Mouse (Mus musculus): Measurements from ENCODE around the gene Suv39h2. TPM values are rescaled to one million over a fixed set of nuclear protein-coding genes. Genes with fewer than 3 reads are reported as not detected.
A peak's percentile ranks its signal among the peaks of the same experiment; 100 is the strongest.

Suv39h2 gene
- polyA plus RNA-seq, 1 experiment: 1.5 TPM

DNA sequence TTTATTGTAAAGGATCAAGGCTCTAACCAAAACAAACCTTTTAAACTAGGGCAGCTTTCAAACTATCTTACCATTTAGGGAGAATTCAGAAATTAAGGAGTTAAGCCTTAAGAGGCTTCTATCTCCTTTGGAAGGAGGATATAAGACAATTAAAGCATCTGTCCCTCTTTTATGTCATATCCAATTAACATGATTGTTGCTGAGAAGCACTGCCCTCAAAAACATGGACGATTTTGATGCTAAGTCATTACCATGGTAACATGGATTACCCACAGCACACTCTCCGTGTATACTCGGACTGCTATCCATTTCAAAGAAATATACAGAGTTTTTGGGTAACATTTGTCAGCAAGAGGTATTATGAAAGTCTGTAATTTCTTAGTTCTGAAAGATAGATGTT is 15.0 kb upstream of the Suv39h2 start:
- Histone ChIP-seq H3K4me1 (ENCODE audit: control insufficient read depth, insufficient read depth, insufficient read length, low read length) (no peaks in the 10 kb centered on the region), H3K4me3 (ENCODE audit: low read depth, low read length) (no peak overlapping the region), H3K27me3 (ENCODE audit: control insufficient read depth, insufficient read depth, low read length) (no peaks in the 10 kb centered on the region), H3K36me3 (ENCODE audit: control insufficient read depth, insufficient read depth, low read length) (peaks cover 44% of the 10 kb centered on the region), H3K27ac (ENCODE audit: insufficient read depth, low read depth, low read length) (no peak overlapping the region)
- no peak for TF ChIP-seq CTCF (IDR thresholded peaks at IDR 0.05; ENCODE audit: extremely low read depth, insufficient read length, insufficient replicate concordance, low read depth, low read length)
- no peak for TF ChIP-seq POLR2A (IDR thresholded peaks at IDR 0.05; ENCODE audit: low read depth, low read length)
- WGBS: 87% methylated on average over 3 of the region's 3 CpGs

DNA sequence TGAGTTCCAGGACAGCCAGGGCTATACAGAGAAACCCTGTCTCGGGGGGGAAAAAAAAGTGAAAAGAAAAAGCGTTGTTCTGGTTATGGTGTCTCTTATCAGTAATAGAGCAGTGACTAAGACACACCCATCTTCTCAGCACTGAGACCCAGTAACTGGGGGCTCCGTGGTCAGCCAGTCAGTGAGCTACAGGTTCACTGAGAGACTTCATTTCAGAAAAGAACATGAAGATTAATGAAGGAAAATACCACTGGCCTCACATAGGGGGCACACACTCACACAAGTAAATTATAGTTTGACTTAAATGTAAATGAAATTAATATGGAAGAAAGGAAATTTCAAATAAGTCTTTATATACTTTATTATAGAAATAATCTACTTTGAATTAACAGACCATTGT is 5.4 kb upstream of the Suv39h2 start:
- 59% methylated on average over 3 of the region's 3 CpGs for WGBS

DNA sequence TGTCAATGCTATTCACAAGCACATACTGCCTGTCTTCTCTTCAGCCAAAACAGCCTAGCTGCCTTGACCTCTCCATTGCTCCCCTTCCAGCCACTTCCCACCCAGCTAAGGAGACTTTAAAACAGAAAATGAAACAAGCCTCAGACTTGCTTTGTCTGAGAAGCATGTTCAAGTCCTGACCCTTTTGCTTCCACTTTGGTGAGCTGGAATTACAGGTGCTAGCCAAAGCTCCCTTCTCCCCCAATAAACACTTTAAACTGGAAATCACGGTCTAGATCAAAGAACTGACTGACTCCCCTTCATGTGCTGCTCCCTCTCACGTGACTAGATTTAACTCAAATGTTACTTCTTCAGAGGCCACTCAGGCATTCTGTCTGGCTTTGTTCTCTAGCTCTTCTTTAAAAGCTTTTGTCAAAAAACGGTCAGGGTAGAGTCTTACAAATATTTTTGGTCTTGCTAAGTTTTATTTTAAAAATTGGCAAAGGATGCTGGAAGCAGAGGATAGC is 968 bp upstream of the Suv39h2 start:
- H3K27me3 ChIP-seq (ENCODE audit: control insufficient read depth, insufficient read depth, low read length): no peaks in the 10 kb centered on the region
- WGBS: 52% methylated on average over 3 of the region's 3 CpGs
- no peak overlapping the region for H3K4me3 ChIP-seq (ENCODE audit: low read depth, low read length)

More for the DNA sequence above, 5.4 kb upstream of the Suv39h2 start:
- Histone ChIP-seq H3K27ac (ENCODE audit: insufficient read depth, low read depth, low read length) (no peak overlapping the region), H3K4me1 (ENCODE audit: control insufficient read depth, insufficient read depth, insufficient read length, low read length) (no peaks in the 10 kb centered on the region; the same call in 1 of the 2 replicates), H3K36me3 (ENCODE audit: control insufficient read depth, insufficient read depth, low read length) (no peaks in the 10 kb centered on the region), H3K27me3 (ENCODE audit: control insufficient read depth, insufficient read depth, low read length) (no peaks in the 10 kb centered on the region), H3K4me3 (ENCODE audit: low read depth, low read length) (no peak overlapping the region)
- no peak for TF ChIP-seq POLR2A (IDR thresholded peaks at IDR 0.05; ENCODE audit: low read depth, low read length)
- no peak for TF ChIP-seq CTCF (IDR thresholded peaks at IDR 0.05; ENCODE audit: extremely low read depth, insufficient read length, insufficient replicate concordance, low read depth, low read length)

DNA sequence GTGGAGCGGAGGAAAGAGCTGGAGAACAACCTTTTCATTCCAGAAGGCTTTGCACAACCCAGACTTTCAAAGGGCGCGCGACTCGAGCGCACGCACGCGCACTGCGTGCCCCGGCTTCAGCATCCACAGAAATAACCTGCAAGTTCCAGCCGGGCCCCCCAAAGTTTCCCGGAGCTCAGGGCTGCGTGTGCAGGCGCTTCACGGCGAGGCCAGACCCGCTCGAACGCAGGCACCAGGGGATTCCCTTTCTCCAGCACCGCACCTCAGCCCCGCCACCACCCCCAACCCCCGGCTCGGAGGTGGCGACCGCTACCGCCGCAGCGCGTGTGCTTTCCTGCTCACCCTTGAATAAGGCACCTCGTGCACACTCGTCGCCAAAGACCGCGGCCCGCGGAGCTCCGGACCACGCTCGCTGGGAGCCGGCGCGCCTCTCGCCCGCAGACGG is 448 bp downstream of the Suv39h2 start:
- 0 out of 2 replicates have a peak overlapping the region, but pooled peaks have one; percentile 3 for H3K27ac ChIP-seq (ENCODE audit: insufficient read depth, low read depth, low read length)

More for the DNA sequence above, 968 bp upstream of the Suv39h2 start:
- H3K27ac ChIP-seq (ENCODE audit: insufficient read depth, low read depth, low read length): no peak overlapping the region
- TF ChIP-seq CTCF (IDR thresholded peaks at IDR 0.05; ENCODE audit: extremely low read depth, insufficient read length, insufficient replicate concordance, low read depth, low read length): no peak
- TF ChIP-seq POLR2A (IDR thresholded peaks at IDR 0.05; ENCODE audit: low read depth, low read length): no peak
- H3K36me3 ChIP-seq (ENCODE audit: control insufficient read depth, insufficient read depth, low read length): no peaks in the 10 kb centered on the region
- H3K4me1 ChIP-seq (ENCODE audit: control insufficient read depth, insufficient read depth, insufficient read length, low read length): no peaks in the 10 kb centered on the region; the same call in 1 of the 2 replicates

DNA sequence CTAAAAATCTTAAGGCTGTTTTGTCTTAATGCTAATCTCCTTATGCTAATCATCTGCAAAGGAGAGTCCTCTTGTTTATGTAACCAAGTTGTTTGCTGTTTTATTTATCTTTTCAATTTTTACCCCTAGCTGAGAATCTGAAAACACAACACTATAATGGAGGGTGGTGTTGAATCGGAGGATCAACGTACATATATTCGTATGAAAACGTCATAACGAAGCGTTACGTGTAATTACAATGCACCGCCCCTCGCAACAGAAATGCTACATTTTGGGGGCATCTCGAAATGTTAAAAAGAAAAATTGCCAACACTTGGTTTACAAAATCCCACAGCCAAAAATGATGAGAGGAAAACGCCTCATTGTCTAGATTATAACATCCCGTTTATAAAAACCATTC is 940 bp downstream of the Suv39h2 start:
- Histone ChIP-seq H3K4me3 (ENCODE audit: low read depth, low read length) (peak overlapping the region; percentile 86), H3K36me3 (ENCODE audit: control insufficient read depth, insufficient read depth, low read length) (0 out of 2 replicates have a peak, but pooled peaks cover 1% of the 10 kb centered on the region), H3K4me1 (ENCODE audit: control insufficient read depth, insufficient read depth, insufficient read length, low read length) (no peaks in the 10 kb centered on the region; the same call in 1 of the 2 replicates), H3K27ac (ENCODE audit: insufficient read depth, low read depth, low read length) (no peak overlapping the region), H3K27me3 (ENCODE audit: control insufficient read depth, insufficient read depth, low read length) (no peaks in the 10 kb centered on the region)
- no peak for TF ChIP-seq POLR2A (IDR thresholded peaks at IDR 0.05; ENCODE audit: low read depth, low read length)
- TF ChIP-seq CTCF (IDR thresholded peaks at IDR 0.05; ENCODE audit: extremely low read depth, insufficient read length, insufficient replicate concordance, low read depth, low read length): no peak
- 1% methylated on average over 12 of the region's 12 CpGs for WGBS

More for the DNA sequence above, 448 bp downstream of the Suv39h2 start:
- H3K36me3 ChIP-seq (ENCODE audit: control insufficient read depth, insufficient read depth, low read length): 0 out of 2 replicates have a peak, but pooled peaks cover 1% of the 10 kb centered on the region
- WGBS: under 1% methylated on average over 46 of the region's 46 CpGs
- H3K4me1 ChIP-seq (ENCODE audit: control insufficient read depth, insufficient read depth, insufficient read length, low read length): no peaks in the 10 kb centered on the region; the same call in 1 of the 2 replicates
- peak overlapping the region; percentile 86 for H3K4me3 ChIP-seq (ENCODE audit: low read depth, low read length)
- H3K27me3 ChIP-seq (ENCODE audit: control insufficient read depth, insufficient read depth, low read length): no peaks in the 10 kb centered on the region
- TF ChIP-seq POLR2A (IDR thresholded peaks at IDR 0.05; ENCODE audit: low read depth, low read length): no peak
- no peak for TF ChIP-seq CTCF (IDR thresholded peaks at IDR 0.05; ENCODE audit: extremely low read depth, insufficient read length, insufficient replicate concordance, low read depth, low read length)

DNA sequence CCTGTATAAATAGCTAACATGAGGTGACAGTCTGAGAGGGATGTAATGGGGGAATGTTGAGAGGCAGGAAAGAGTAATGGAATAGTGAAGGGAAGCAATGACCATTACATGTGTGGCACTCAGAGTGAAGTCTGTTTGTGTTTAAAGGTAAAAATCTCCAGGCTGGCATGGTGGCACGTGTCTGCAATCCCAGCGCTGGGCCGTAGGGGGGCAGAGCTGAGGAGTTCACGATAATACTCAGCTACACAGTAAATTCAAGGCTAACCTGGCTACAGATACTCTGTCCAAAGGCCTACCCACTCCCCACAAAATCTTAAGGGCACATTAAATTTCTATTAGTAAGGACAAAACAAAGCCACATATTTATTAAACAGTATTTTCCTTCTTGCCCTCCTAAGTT is 18.2 kb downstream of the Suv39h2 start:
- TF ChIP-seq POLR2A (IDR thresholded peaks at IDR 0.05; ENCODE audit: low read depth, low read length) (no peak), CTCF (IDR thresholded peaks at IDR 0.05; ENCODE audit: extremely low read depth, insufficient read length, insufficient replicate concordance, low read depth, low read length) (no peak)
- Histone ChIP-seq H3K4me1 (ENCODE audit: control insufficient read depth, insufficient read depth, insufficient read length, low read length) (no peaks in the 10 kb centered on the region), H3K27ac (ENCODE audit: insufficient read depth, low read depth, low read length) (no peak overlapping the region), H3K27me3 (ENCODE audit: control insufficient read depth, insufficient read depth, low read length) (no peaks in the 10 kb centered on the region), H3K4me3 (ENCODE audit: low read depth, low read length) (no peak overlapping the region), H3K36me3 (ENCODE audit: control insufficient read depth, insufficient read depth, low read length) (peaks cover 28% of the 10 kb centered on the region)
- 83% methylated on average over 4 of the region's 4 CpGs for WGBS

DNA sequence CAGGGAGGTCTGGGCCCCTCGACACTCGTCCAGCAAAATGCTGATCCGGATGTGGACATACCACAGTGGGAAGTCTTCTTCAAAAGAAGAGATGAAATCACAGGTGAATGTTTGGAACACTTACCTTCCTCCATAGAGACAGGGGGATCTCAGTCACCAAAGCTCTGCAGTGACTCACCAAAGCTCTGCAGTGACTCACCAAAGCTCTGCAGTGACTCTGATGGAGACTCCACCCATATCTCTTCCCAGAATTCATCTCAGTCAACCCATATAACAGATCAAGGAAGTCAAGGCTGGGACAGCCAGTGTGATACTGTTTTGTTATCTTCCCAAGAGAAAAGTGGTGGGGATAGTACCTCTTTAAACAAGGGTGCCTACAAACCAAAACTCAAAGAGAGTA is 21.7 kb downstream of the Suv39h2 start:
- Histone ChIP-seq H3K36me3 (ENCODE audit: control insufficient read depth, insufficient read depth, low read length) (peaks cover 37% of the 10 kb centered on the region), H3K4me1 (ENCODE audit: control insufficient read depth, insufficient read depth, insufficient read length, low read length) (no peaks in the 10 kb centered on the region), H3K27me3 (ENCODE audit: control insufficient read depth, insufficient read depth, low read length) (no peaks in the 10 kb centered on the region), H3K27ac (ENCODE audit: insufficient read depth, low read depth, low read length) (no peak overlapping the region), H3K4me3 (ENCODE audit: low read depth, low read length) (no peak overlapping the region)
- TF ChIP-seq CTCF (IDR thresholded peaks at IDR 0.05; ENCODE audit: extremely low read depth, insufficient read length, insufficient replicate concordance, low read depth, low read length) (no peak), POLR2A (IDR thresholded peaks at IDR 0.05; ENCODE audit: low read depth, low read length) (no peak)
- WGBS: 91% methylated on average over 3 of the region's 3 CpGs

All from small intestine, adult 2 months (tissue).